ENCODE assay signal across 12 mouse cellular contexts in genomic region chr8:111260251-111260650, GRCm38 (mm10). TPM values are rescaled to one million over a fixed set of nuclear protein-coding genes. Genes with fewer than 3 reads are reported as not detected.
DNase-seq lines count a peak whose midpoint lies in the region; ATAC-seq and TF ChIP-seq lines count a peak whose summit lies in the region.
"Had no signal": no experiment of that assay in that cellular context is flagged by ENCODE, and none has a peak within 500 bp of the region (broad histone marks: within the 10 kb centered on the region; RNA-seq: fewer than 3 reads in every experiment).

No protein-coding gene starts in this region.

- WGBS in heart, embryonic 13.5 days = 94% methylated on average over 5 of the region's 5 CpGs
- WGBS in heart, embryonic 11.5 days (ENCODE audit: insufficient replicate concordance) = 91% methylated on average over 5 of the region's 5 CpGs
- 86% methylated on average over 5 of the region's 5 CpGs for WGBS in liver, postnatal 0 days (ENCODE audit: insufficient replicate concordance)

- peaks cover 33% of the 10 kb centered on the region for H3K4me1 ChIP-seq in heart, embryonic 13.5 days
- peaks cover 3% of the 10 kb centered on the region; the same call in 1 of the 2 replicates for H3K4me1 ChIP-seq in heart, embryonic 11.5 days (ENCODE audit: control insufficient read depth, insufficient read depth, low read length)
- H3K4me1 ChIP-seq in liver, postnatal 0 days (ENCODE audit: insufficient read depth) = peaks cover 11% of the 10 kb centered on the region; the same call in 1 of the 2 replicates

- H3K27me3 ChIP-seq in heart, embryonic 13.5 days (replicated peaks) = no peaks in the 10 kb centered on the region
- no peaks in the 10 kb centered on the region for H3K27me3 ChIP-seq in heart, embryonic 11.5 days (ENCODE audit: control insufficient read depth, insufficient read depth, low read length)
- 0 out of 2 replicates have a peak, but pooled peaks cover 6% of the 10 kb centered on the region for H3K27me3 ChIP-seq in liver, postnatal 0 days (ENCODE audit: insufficient read depth, low read length)
- H3K27me3 ChIP-seq: hindbrain, embryonic 15.5 days had no signal

- TF ChIP-seq CTCF in liver, postnatal 0 days (IDR thresholded peaks at IDR 0.05; ENCODE audit: low read depth) = no peak

- TF ChIP-seq EP300 in liver, postnatal 0 days (IDR thresholded peaks at IDR 0.05; ENCODE audit: low read depth) = no peak

- peak overlapping the region; percentile 77 for H3K4me2 ChIP-seq in heart, embryonic 13.5 days
- H3K4me2 ChIP-seq in heart, embryonic 11.5 days = no peak overlapping the region; the same call in 1 of the 2 replicates
- H3K4me2 ChIP-seq in liver, postnatal 0 days (ENCODE audit: low read depth, low read length) = peak overlapping the region; percentile 76

- H3K4me3 ChIP-seq in heart, embryonic 13.5 days = peak overlapping the region; percentile 78
- H3K4me3 ChIP-seq in heart, embryonic 11.5 days (ENCODE audit: low read depth, low read length) = no peak overlapping the region
- 0 out of 2 replicates have a peak overlapping the region, but pooled peaks have one; percentile 90 for H3K4me3 ChIP-seq in liver, postnatal 0 days (ENCODE audit: low read depth, low read length)

- peaks cover 9% of the 10 kb centered on the region; the same call in 1 of the 2 replicates for H3K36me3 ChIP-seq in heart, embryonic 13.5 days
- H3K36me3 ChIP-seq in heart, embryonic 11.5 days (ENCODE audit: control insufficient read depth, insufficient read depth, low read length) = no peaks in the 10 kb centered on the region
- H3K36me3 ChIP-seq in liver, postnatal 0 days (replicated peaks; ENCODE audit: insufficient read depth, low read length) = no peaks in the 10 kb centered on the region
- H3K36me3 ChIP-seq: hindbrain, embryonic 15.5 days had no signal

- no peak overlapping the region for H3K27ac ChIP-seq in heart, embryonic 13.5 days (replicated peaks)
- H3K27ac ChIP-seq in heart, embryonic 11.5 days (ENCODE audit: low read depth, low read length) = no peak overlapping the region
- H3K27ac ChIP-seq in liver, postnatal 0 days (ENCODE audit: low read depth) = no peak overlapping the region
- H3K27ac ChIP-seq: hindbrain, embryonic 15.5 days had no signal

- no peaks in the 10 kb centered on the region for H3K9me3 ChIP-seq in heart, embryonic 13.5 days
- H3K9me3 ChIP-seq in heart, embryonic 11.5 days (replicated peaks; ENCODE audit: control insufficient read depth, low read length) = no peaks in the 10 kb centered on the region
- no peaks in the 10 kb centered on the region for H3K9me3 ChIP-seq in liver, postnatal 0 days (ENCODE audit: low read length)
- H3K9me3 ChIP-seq: hindbrain, embryonic 15.5 days had no signal

- no peak for ATAC-seq in heart, embryonic 13.5 days (ENCODE audit: extremely low read depth, insufficient number of reproducible peaks, low FRiP score, low TSS enrichment)
- ATAC-seq in heart, embryonic 11.5 days (replicated peaks; ENCODE audit: insufficient number of reproducible peaks, low FRiP score, low TSS enrichment) = no peak
- ATAC-seq in liver, postnatal 0 days = no peak

- peak; percentile 9 for DNase-seq in right cerebral cortex, postnatal 4 days
- DNase-seq in right cerebral cortex, postnatal 10 days (ENCODE audit: low spot score in 2 of 2) = no peak
- DNase-seq in kidney, postnatal 25 days = peak; percentile 39 to 74
- no peak for DNase-seq in liver, postnatal 0 days
- DNase-seq in spleen, postnatal 36 days (ENCODE audit: low spot score in 2 of 2) = no peak
- DNase-seq in embryo, embryonic 10.5 days (ENCODE audit: low spot score) = no peak
- DNase-seq: adrenal gland, adult 2 months; lung, embryonic 14.5 days; spleen, adult 18-20 months had no signal

- no peak overlapping the region for H3K9ac ChIP-seq in heart, embryonic 13.5 days
- H3K9ac ChIP-seq in heart, embryonic 11.5 days (ENCODE audit: low read depth, low read length) = no peak overlapping the region
- H3K9ac ChIP-seq in liver, postnatal 0 days (replicated peaks) = no peak overlapping the region

RNA-seq across cellular contexts. Expression of gene Glg1, which starts 1.2 kb away (rescaled TPM):
- polyA plus RNA-seq in heart, embryonic 13.5 days (2015; fragmentation: Nextera tagmentation; extraction: Ambion mirVana) = 56.6 and 61.5 TPM in 2 replicates
- 61.3 and 74.9 TPM in 2 replicates for polyA plus RNA-seq in heart, embryonic 11.5 days (2014; fragmentation: Nextera tagmentation; extraction: Ambion mirVana)
- 10.8 and 13.0 TPM in 2 replicates for polyA plus RNA-seq in liver, postnatal 0 days (2015; fragmentation: Nextera tagmentation; extraction: Ambion mirVana)

RNA-seq across cellular contexts. Expression of gene Rfwd3, which starts 39.8 kb away (rescaled TPM):
- 34.6 and 36.1 TPM in 2 replicates for polyA plus RNA-seq in heart, embryonic 13.5 days (2015; fragmentation: Nextera tagmentation; extraction: Ambion mirVana)
- polyA plus RNA-seq in heart, embryonic 11.5 days (2014; fragmentation: Nextera tagmentation; extraction: Ambion mirVana) = 43.8 and 46.6 TPM in 2 replicates
- 14.5 and 17.6 TPM in 2 replicates for polyA plus RNA-seq in liver, postnatal 0 days (2015; fragmentation: Nextera tagmentation; extraction: Ambion mirVana)

Comparison
In these comparisons a context has a peak if more than half of its experiments do, and no peak if none do; other contexts are left out.
1. DNase-seq: peak in right cerebral cortex, postnatal 4 days (single experiment) and kidney, postnatal 25 days (2 of 2); none in right cerebral cortex, postnatal 10 days (0 of 2), liver, postnatal 0 days (single experiment), spleen, postnatal 36 days (0 of 2) and embryo, embryonic 10.5 days (single experiment).